Comparison of ENCODE assay signal across 10 mouse cellular contexts in genomic region chr10:40529617-40530016, GRCm38 (mm10). TPM values are rescaled to one million over a fixed set of nuclear protein-coding genes. Genes with fewer than 3 reads are reported as not detected.
DNase-seq lines count a peak whose midpoint lies in the region; ATAC-seq and TF ChIP-seq lines count a peak whose summit lies in the region.
"Had no signal": no experiment of that assay in that cellular context is flagged by ENCODE, and none has a peak within 500 bp of the region (broad histone marks: within the 10 kb centered on the region; RNA-seq: fewer than 3 reads in every experiment).

No protein-coding gene starts in this region.

- no peaks in the 10 kb centered on the region for H3K27me3 ChIP-seq in forebrain, postnatal 0 days (ENCODE audit: insufficient read depth, low read length)
- no peaks in the 10 kb centered on the region for H3K27me3 ChIP-seq in forebrain, embryonic 16.5 days (replicated peaks; ENCODE audit: control insufficient read depth, insufficient read depth, low read length)
- no peaks in the 10 kb centered on the region for H3K27me3 ChIP-seq in neural tube, embryonic 15.5 days (replicated peaks)
- no peaks in the 10 kb centered on the region for H3K27me3 ChIP-seq in neural tube, embryonic 11.5 days (ENCODE audit: control insufficient read depth, insufficient read depth, low read length)
- H3K27me3 ChIP-seq: stomach, embryonic 15.5 days had no signal

- H3K4me2 ChIP-seq in forebrain, postnatal 0 days (ENCODE audit: low read depth), result no peak overlapping the region
- no peak overlapping the region for H3K4me2 ChIP-seq in forebrain, embryonic 16.5 days (ENCODE audit: low read length)
- H3K4me2 ChIP-seq in neural tube, embryonic 15.5 days, result no peak overlapping the region
- H3K4me2 ChIP-seq in neural tube, embryonic 11.5 days (ENCODE audit: low read depth), result no peak overlapping the region
- H3K4me2 ChIP-seq: stomach, embryonic 15.5 days had no signal

- peak; percentile 69 for ATAC-seq in forebrain, postnatal 0 days
- no peak for ATAC-seq in forebrain, embryonic 16.5 days
- ATAC-seq in neural tube, embryonic 15.5 days (ENCODE audit: low FRiP score), result no peak
- no peak for ATAC-seq in neural tube, embryonic 11.5 days (ENCODE audit: insufficient read depth, low FRiP score, low TSS enrichment)

- no peak overlapping the region for H3K27ac ChIP-seq in forebrain, postnatal 0 days (ENCODE audit: low read depth, low read length)
- H3K27ac ChIP-seq in forebrain, embryonic 16.5 days (ENCODE audit: low read length), result no peak overlapping the region
- no peak overlapping the region for H3K27ac ChIP-seq in neural tube, embryonic 15.5 days (replicated peaks)
- no peak overlapping the region for H3K27ac ChIP-seq in neural tube, embryonic 11.5 days (ENCODE audit: low read depth, low read length)
- H3K27ac ChIP-seq: stomach, embryonic 15.5 days had no signal

- H3K4me3 ChIP-seq in forebrain, postnatal 0 days (ENCODE audit: low read depth, low read length), result no peak overlapping the region
- no peak overlapping the region for H3K4me3 ChIP-seq in forebrain, embryonic 16.5 days (replicated peaks; ENCODE audit: low read length)
- no peak overlapping the region for H3K4me3 ChIP-seq in neural tube, embryonic 15.5 days (replicated peaks)
- no peak overlapping the region for H3K4me3 ChIP-seq in neural tube, embryonic 11.5 days (ENCODE audit: low read depth, low read length)
- H3K4me3 ChIP-seq: stomach, embryonic 15.5 days had no signal

- no peaks in the 10 kb centered on the region for H3K36me3 ChIP-seq in forebrain, postnatal 0 days (ENCODE audit: insufficient read depth)
- H3K36me3 ChIP-seq in forebrain, embryonic 16.5 days (ENCODE audit: control insufficient read depth, insufficient read depth), result no peaks in the 10 kb centered on the region
- no peaks in the 10 kb centered on the region for H3K36me3 ChIP-seq in neural tube, embryonic 15.5 days
- no peaks in the 10 kb centered on the region for H3K36me3 ChIP-seq in neural tube, embryonic 11.5 days (ENCODE audit: control insufficient read depth, insufficient read depth, low read length)
- H3K36me3 ChIP-seq: stomach, embryonic 15.5 days had no signal

- no peaks in the 10 kb centered on the region for H3K4me1 ChIP-seq in forebrain, postnatal 0 days (ENCODE audit: insufficient read depth)
- no peaks in the 10 kb centered on the region for H3K4me1 ChIP-seq in forebrain, embryonic 16.5 days (replicated peaks; ENCODE audit: control insufficient read depth, insufficient read depth, low read length)
- 0 out of 2 replicates have a peak, but pooled peaks cover 2% of the 10 kb centered on the region for H3K4me1 ChIP-seq in neural tube, embryonic 15.5 days
- H3K4me1 ChIP-seq in neural tube, embryonic 11.5 days (ENCODE audit: control insufficient read depth, insufficient read depth, low read length), result no peaks in the 10 kb centered on the region
- H3K4me1 ChIP-seq: stomach, embryonic 15.5 days had no signal

- DNase-seq in forebrain, postnatal 0 days, result peak; percentile 67
- peak; percentile 53 for DNase-seq in neural tube, embryonic 10.5 days (ENCODE audit: extremely low spot score, low spot score)
- DNase-seq in c-Kit-negative CD71-positive TER-119-positive erythroid progenitor cells, embryonic 14.5 days (ENCODE audit: low read depth, low spot score), result peak; percentile 28
- DNase-seq in left cerebral cortex, postnatal 14 days (ENCODE audit: low spot score in 2 of 2), result peak; percentile 69 to 78
- DNase-seq in neural tube, embryonic 11.5 days (ENCODE audit: low spot score), result peak; percentile 52
- no peak for DNase-seq in cerebellum, adult 8-10 months

- intact Hi-C loops in left cerebral cortex, postnatal 14 days (cut with DNase I), result loop anchor here (5.0 kb wide), 1 partner anchor 182 kb away; no protein-coding TSS in a partner anchor

- no peak overlapping the region for H3K9ac ChIP-seq in forebrain, postnatal 0 days
- no peak overlapping the region for H3K9ac ChIP-seq in forebrain, embryonic 16.5 days (replicated peaks; ENCODE audit: low read depth, low read length)
- H3K9ac ChIP-seq in neural tube, embryonic 15.5 days (replicated peaks), result no peak overlapping the region
- H3K9ac ChIP-seq in neural tube, embryonic 11.5 days (ENCODE audit: low read length), result no peak overlapping the region
- H3K9ac ChIP-seq: stomach, embryonic 15.5 days had no signal

- peak; percentile 79 for TF ChIP-seq CTCF in forebrain, postnatal 0 days (IDR thresholded peaks at IDR 0.05; ENCODE audit: low read depth)

- 61% methylated on average over 6 of the region's 6 CpGs for WGBS in forebrain, postnatal 0 days
- WGBS in forebrain, embryonic 16.5 days, result 58% methylated on average over 6 of the region's 6 CpGs
- WGBS in neural tube, embryonic 15.5 days, result 64% methylated on average over 6 of the region's 6 CpGs
- WGBS in neural tube, embryonic 11.5 days, result 67% methylated on average over 6 of the region's 6 CpGs

- H3K9me3 ChIP-seq in forebrain, postnatal 0 days (ENCODE audit: low read length), result no peaks in the 10 kb centered on the region
- H3K9me3 ChIP-seq in forebrain, embryonic 16.5 days (ENCODE audit: control insufficient read depth, low read length), result no peaks in the 10 kb centered on the region
- no peaks in the 10 kb centered on the region for H3K9me3 ChIP-seq in neural tube, embryonic 15.5 days (replicated peaks)
- H3K9me3 ChIP-seq in neural tube, embryonic 11.5 days (ENCODE audit: control insufficient read depth, low read length), result no peaks in the 10 kb centered on the region
- H3K9me3 ChIP-seq: stomach, embryonic 15.5 days had no signal

RNA-seq across cellular contexts. Expression of gene Slc22a16, which starts 40.5 kb away (rescaled TPM):
- total RNA-seq in forebrain, postnatal 0 days (2014; rRNA removed), result not detected in 2 replicates
- not detected in 2 replicates for polyA plus RNA-seq in forebrain, postnatal 0 days (2015; fragmentation: Nextera tagmentation; extraction: Ambion mirVana)
- polyA plus RNA-seq in forebrain, embryonic 16.5 days (2015; fragmentation: Nextera tagmentation; extraction: Ambion mirVana), result not detected in 2 replicates
- not detected in 2 replicates for polyA plus RNA-seq in neural tube, embryonic 15.5 days (2015; fragmentation: Nextera tagmentation; extraction: Ambion mirVana)
- total RNA-seq in left cerebral cortex, postnatal 14 days (2021), result not detected
- polyA plus RNA-seq in neural tube, embryonic 11.5 days (2014; fragmentation: Nextera tagmentation; extraction: Ambion mirVana), result not detected in 2 replicates
- total RNA-seq: layer of hippocampus, postnatal 14 days had no signal
- polyA plus RNA-seq: stomach, embryonic 15.5 days had no signal
